Mouse (Mus musculus) frontal cortex, adult (tissue): ENCODE data around the gene Hipk2.
A peak's percentile ranks its signal among the peaks of the same experiment; 100 is the strongest.

Experiments
- ATAC-seq: cut with Nextera tagmentation; 2 replicates; pipeline ENCODE4 v1.9.2; 2017; ENCODE audit warnings: mild to moderate bottlenecking, moderate library complexity, mixed read lengths; ENCODE audit not compliant: low TSS enrichment

Hipk2 gene

DNA sequence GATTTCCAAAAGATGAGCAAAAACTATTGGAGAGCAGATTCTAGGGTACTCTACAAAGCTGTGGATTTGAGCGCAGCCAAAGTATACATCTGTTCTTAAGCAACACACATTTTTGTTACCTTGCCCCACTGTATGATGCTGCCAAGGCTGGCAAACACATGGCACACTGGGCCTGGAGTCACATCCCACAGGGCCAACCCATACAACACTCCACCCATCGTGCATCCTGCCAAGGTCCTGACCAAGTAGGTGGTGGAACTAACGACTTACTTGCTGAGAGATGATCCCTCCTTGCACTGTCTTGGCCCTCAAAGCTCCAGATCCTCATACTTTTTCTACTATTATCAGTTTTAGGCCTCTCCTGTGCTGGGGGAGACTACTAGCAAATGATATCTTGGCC lies 83.0 kb downstream of the Hipk2 start:
- ATAC-seq: no peak

DNA sequence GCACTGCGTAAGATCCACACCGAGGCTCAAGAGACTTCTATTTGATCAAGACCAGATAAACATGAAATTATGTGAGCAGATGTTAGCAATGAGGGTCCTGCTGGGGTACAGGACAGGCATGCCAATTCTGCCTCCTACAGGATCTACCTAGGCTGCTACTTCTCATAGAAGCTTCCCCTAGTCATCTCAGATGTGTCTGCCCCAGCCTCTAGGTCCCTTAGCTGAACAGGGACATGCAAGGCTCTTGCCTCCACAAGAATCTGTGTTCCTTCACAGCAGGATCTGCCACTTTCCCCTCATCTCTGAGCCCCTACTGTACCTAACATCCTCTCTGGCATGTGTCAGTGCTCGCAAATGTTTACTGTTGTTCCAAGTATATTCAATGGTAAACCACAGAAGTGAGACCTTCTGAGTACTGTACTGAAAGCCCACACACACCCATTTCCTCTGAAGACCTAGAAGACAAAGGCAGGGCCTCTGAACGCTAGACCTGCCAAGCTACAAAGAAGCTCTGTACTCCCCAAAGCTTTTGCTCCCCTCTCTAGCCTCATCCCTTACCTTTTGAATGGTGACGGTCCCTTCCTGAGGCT lies 86.6 kb downstream of the Hipk2 start:
- ATAC-seq: no peak

DNA sequence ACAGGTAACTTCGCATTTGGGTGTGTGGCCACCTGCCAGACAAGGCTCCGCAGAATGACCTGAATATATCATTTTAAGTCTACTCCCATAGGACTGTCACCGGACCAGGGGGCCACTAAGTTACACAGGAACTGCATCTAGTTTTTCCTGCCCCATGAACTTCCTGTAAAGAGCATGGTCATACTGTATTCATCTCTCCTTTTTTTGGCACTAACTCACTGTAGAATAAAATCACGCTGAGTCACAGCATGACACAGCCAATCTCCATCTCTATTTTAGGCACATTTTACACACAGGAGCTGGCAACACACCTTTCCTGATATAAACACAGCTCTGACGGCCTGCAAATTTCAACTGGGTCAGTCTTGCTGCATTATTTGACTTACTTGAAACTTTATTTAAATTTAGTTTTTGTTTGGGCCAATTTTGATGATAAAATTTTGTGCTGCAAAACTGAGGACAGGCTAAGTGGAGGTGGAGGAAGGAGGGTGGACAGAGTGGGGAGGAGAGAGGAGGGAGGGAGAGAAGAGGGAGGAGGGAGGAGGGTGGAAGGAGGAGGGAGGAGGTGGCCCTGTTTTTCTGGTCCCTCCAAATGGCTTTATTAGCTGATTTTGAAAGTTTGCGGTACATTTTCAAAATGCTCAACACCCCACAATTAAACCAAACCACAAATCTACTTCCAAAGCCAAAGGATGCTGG lies 88.0 kb downstream of the Hipk2 start:
- peak; percentile 66 for ATAC-seq

DNA sequence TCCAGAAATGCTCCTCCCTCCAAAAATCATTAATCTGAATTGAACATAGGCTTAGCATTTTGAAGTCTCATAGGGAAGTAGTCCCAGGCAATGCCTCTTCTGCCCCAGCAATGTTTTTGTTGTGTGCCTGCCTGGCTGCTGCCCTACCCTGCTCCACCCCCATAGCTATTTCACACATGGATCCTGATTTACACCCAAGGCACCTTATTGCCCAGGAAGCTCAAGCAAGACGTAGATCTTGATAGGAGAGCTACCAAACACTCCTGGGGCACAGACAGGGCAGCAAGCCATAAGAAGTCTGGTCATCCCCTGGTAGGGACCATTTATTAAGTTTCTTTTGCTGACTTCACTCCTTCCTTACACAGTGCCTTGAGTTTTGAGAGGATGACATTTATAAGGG lies 88.8 kb downstream of the Hipk2 start:
- no peak; the same call in 1 of the 2 replicates for ATAC-seq

DNA sequence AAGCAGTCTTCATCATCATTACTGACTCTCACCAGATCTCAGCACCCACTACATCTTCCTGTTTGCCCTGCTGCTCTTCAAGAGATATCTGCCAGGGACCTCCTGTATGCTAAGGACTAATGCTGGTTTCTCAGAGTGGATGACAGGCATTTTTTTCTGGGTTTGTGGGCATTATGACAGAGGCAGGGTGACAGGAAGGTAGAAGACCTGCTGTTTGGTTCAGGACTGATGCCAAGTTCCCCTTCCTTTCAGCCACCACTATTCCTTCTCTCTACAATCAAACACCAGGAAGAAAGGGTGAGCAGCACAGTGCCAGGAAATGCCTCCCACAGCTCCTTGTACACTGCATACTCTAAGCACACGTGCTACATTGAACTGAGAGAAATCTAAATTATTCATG lies 90.2 kb downstream of the Hipk2 start:
- ATAC-seq: peak; percentile 44; the same call in 1 of the 2 replicates

DNA sequence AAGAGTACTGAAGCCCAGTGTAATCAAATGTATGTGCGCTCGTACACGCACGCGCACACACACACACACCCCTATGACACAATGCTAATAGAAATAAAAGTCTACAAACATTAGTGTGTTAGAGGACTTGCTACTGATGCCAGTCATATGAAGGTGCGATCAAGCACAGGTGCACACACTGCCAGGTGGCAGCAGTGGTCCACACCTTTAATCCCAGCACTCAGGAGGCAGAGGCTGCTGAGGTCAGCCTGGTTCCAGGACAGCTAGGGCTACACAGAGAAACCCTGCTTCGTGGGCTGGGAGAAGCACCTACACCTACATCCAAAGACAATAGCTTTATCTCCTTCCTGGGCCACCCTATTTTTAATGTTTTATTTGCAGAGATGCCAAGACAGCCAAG lies 96.6 kb downstream of the Hipk2 start:
- no peak for ATAC-seq

DNA sequence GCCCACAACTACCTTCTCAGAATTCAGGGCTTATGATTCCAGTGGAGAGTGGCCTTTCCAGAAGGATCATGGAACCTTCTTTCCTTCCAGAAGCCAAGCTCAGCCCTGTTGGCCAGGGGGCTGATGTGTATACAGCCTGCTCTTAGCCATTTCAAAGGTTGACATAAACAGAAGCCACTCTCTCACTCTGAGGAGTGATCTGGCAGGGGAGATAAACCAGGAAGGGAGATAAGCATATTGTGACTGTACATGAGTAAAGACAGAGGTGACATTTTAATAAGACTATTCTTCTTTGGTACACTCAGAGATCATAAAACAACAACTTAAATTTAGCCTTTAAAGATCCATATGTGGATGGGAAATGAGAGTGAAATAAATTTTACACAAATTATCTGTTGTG lies 97.1 kb downstream of the Hipk2 start:
- no peak for ATAC-seq

DNA sequence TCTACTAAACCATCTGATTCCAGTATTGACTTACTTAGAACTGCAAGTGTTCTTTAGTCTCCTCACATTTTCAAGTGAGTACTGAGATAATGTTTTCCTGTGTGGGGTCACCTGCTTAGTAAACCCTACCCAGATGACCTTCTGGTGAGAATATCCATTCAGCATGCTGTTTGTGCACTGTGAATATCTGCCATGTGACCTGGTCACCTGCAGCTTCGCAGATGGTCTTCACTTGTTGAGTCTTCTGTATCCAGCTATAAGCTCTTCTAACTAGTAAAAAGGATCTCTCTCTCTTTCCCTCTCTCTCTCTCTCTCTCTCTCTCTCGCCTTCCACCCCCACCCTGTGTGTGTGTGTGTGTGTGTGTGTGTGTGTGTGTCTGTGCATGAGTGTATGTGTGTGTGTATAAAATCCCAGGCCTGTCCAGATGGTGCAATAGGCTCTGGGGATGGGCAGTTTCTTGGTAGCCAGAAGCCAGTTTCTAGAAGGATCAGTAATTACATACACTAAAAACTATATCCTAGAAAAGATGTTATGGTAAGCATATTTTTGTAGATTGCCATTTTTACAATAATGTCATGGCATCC lies 99.9 kb downstream of the Hipk2 start:
- ATAC-seq: no peak

DNA sequence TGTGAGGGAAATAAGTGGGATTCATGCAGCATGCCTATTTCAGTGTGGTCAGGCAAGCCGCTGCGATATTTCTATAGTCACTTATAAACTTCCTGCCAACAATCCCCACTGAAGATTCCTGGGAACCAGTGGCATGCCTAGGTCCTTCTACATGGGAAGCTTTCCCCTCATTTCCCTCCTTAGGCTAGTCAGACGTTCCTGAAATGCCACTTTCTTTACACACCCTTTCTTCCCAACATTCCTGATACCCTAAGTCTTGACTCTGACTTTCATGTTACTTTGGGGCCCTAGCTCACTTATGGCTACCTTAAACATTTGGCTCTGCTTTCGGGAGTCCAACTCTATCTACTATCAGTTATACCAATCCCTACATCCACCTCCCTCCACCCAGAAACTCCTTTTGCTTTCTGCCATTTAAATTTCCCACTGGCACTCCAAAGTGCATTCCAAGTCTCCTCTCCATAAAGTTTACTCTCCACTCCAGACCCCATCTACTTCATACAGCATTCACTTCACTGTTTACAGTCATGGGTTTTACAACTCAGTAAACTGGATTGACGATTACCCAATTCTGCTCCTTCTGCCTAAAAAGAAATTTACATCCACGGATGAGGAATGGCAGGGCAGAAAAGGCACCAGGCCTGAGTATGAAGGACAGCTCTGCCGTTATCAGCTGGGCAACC lies 103.0 kb downstream of the Hipk2 start:
- ATAC-seq: no peak

DNA sequence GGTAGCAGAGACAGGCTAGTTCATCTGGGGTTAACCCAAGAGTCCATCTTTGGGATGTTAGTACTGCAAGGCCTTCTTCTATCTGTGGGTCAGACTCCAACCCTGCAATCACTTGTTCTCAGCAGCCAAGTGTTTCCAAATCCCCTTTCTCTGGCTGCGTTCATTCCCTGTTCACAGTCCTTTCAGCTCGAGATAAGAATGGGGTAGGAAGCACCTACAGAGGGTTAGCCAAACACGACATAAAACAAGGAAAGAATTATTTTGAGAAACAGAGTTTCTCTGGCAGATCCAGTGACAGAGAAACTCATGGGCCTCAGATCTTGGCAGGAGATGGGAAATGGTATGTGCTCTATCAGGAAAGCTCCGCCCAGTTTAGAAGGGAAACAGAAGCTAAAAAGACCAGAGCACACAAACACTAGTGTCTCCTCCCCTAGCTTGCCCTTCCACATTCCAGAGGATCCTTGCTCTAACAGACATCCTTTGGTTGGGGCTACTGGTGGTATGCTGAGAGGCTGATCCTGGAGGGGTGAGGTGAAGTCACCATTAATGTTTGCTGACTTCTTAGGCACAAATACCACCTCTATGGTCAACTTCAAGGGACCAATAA lies 104.8 kb downstream of the Hipk2 start:
- no peak for ATAC-seq

DNA sequence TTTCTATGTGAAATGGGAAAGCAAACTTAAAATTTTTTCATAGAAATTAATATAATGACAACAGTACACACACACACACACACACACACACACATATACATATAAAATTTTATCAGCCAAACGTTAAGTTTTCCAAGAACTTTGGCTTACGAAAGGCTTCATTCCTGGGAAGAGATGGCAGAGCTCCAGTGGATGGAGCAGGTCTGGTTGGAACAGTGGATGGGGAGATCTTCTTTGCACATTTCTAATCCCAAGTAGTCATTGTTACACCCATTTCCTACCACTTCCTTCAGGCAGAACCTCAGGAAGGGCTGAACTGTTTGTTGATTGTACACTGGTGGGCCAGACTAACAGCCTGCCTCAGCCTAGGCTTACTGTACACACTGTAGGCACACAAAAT lies 106.3 kb downstream of the Hipk2 start:
- ATAC-seq: no peak

DNA sequence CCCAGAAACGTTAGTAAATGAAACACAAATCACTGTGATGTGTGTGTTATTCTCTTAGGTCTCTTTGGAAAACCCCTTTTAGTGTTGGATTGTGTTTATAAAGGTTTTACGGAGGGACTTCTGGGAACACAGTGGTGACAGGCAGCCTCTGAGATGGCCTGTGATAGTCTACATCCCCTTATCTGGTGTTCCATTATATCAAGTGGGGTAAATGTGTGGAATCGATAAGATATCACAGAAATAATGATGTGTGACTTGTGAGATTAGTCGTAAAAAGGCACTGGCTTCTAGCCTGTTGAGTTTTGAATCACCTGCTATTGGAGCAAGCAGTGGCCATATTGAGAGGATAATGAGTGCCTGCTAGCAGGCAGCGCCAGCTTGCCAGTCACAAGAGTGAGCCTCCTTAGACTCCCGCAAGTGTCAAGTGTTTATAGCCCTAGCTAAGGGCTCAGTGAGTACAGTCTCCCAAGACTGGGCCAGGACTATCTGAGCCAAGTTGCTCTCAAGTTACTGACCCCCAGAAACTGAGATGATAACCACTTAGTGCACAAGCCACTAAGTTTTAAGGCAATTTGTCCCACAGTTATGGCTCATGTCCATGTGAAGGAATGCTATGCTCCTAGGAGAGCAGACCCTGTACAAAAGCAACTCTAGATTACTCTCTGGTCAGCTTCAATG lies 113.2 kb downstream of the Hipk2 start:
- no peak for ATAC-seq

DNA sequence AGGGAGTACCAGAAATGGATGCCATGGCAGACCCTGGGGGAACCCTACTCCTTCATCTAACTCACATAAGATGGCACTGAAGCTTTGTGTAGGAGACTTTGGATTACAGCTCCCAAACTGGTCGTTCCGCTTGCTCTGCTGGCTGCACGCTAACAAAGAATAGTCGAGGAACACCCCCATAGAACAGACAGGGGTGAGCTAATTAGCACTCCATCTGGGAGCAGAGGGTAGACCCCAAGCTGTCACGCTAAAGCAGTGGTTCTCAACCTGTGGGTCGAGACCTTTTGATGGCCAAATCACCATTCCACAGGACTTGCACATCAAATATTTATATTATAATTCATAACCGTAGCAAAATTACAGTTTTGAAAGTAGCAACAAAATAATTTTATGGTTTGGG lies 114.0 kb downstream of the Hipk2 start:
- no peak for ATAC-seq

DNA sequence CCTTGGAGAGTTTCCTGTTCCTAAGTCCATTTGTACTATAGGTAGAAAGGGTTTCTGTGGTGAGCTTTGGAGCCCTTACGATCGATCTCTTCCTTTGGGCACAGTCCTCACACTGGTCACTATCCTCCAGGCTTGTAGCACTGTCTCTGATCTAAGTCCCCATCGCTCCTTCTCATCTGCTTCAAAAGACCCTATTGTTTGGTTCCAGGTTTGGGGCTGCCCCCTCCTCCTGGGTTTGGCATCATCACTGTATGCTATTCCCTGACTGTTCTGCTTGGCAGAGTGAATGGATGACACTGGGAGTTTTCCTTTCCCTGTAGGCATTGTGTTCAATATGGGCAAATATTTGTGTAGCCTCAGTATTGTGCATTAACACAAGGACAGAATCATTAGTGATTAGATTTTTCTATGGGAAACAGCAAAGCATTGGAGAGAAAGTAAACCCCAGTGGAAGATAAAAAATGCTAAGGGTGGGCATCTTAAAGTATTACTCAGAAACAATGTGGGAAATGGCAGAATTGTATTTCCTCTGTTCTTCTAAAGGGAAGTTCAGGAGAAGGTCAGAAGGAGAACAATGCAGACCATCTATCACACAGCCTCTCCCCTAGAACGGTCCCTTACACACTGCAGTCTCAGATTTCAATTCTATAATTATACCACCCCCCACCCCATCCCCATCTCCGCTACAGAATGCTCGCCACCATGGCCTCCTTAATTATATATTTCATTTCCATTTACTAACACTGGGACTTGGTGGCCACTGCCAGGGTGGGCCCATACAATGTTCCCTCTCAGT lies 114.9 kb downstream of the Hipk2 start:
- ATAC-seq: 0 out of 2 replicates have a peak, but pooled peaks have one; percentile 45

DNA sequence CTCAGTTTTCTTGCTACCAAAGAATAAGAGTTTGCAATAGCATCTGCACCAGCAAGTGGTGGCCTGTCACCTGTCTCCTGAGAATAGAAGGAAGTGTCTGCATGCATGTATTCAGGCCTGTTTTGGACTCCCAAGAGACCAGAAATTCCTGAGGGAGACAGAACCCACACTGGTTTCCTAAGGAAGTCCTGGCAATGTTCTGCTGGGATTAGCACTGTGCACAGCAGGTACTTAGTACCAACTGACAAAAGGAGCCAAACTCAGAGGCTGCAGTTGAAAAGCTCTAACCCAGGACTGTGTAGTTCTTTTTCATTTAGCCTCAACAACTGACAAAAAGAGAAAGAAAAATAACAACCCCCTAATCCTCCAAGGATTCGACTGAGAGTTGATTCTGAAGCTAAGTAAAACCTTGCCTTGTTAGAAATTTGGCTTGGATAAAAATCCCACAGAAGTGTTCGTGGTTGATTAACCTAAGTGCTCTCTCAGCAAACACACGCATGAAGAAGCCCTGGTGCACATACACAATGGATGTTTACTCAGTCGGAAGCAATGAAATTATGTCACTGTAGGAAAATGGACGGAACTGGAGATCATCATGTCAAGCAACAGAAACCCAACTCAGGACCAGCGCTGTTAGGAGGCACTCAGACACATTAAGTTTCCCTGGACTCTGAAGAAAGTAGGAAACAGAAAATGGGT lies 115.9 kb downstream of the Hipk2 start:
- ATAC-seq: 0 out of 2 replicates have a peak, but pooled peaks have one; percentile 32

DNA sequence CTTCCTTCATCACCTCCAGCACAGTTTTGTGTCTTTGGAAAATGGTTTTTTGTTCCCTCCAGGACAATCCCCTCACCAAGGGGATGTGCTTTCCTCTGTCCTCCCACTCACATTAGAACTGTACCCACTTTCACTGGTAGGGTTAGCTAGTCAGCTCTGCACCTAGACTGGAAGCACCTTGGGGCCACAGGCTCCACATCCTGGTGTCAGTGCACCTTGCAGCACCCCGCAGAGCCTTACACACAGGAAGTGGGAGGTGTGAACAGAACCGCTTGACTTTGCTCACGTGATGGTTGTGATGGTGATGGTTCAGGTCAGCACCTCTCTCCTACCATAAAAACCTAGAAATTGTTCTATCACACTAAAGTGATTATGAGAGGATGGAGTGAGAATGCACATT lies 116.8 kb downstream of the Hipk2 start:
- ATAC-seq: no peak

DNA sequence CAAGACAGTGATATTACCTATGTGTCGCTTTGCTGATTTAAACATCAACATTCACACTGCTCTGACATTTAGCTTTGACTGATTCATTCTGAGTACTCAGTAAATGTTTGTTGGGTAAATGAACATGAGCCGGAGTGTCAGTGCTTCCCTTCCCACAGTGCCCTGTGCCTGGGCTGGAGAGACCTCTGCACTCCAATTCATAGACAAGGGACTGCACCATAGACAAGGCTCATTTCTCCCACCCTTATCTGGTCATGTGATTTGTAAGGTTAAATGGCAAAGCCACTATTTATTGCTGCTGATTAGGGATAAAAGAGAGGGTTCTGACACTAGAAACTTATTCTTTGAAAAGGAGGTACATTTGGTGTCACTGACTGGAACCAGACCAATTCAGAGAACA lies 118.4 kb downstream of the Hipk2 start:
- ATAC-seq: no peak

DNA sequence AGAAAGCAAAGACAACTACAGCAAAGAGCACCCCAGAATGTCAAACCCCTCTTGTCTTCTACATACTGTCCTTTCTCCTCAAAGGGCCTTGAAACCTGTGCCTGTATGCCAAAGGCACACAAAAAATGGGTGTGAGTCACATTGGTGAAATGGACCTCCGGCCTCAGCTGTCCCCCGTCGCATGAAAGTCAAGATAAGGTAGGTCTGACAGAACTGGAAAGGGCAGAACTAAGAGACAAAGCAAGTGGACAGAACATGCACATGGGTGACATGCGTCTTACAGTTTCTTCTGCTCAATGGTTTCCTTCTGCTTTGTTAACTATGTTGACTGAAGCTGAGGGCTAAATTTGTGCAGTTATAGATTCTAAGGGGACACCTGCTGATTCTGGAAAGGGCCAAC lies 119.0 kb downstream of the Hipk2 start:
- no peak for ATAC-seq

DNA sequence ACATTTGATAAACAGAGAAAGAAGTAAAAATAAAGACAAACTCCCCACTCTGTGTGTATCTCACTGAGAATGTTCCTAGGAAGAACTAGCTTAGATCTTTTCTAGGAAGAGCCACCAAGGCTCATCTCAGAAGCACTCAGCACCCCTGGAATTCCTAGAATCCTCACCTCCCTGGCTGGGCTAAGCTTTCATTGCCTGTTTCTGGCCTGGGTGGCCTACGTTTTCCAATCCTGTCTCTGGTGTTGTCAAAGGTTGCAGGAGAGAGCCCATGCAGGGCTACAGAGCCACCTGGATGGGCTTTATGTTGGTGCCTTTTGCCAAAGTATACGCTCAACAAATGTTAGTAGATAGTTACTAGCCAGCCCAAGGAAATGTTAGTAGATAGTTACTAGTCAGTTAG lies 120.0 kb downstream of the Hipk2 start:
- no peak for ATAC-seq

DNA sequence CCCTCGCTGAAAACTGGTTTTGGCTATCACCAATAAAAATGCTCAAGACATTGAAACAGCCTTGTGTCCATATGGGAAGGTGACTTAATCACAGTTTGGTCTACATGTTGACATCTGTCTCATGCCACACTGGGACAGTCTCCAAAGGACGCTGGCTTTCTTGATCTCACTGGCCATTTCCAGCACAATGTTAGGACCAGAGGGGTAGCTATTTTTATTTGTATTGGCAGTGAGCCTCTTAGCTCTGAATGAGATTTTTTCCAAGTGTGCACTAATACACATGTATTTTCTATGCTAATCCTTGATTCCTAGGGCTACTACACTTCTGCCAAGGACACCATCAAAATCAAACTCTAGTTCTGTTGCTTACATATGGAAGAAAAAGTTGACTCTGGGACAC lies 120.8 kb downstream of the Hipk2 start:
- no peak for ATAC-seq
